Mouse (Mus musculus) ES-CJ7 (cell line): ENCODE results near the gene Pdzd2.

Source experiments
- DNase-seq: peaks from one replicate; pipeline ENCODE4 v3.0.0; 2011; ENCODE audit warnings: low read depth, low spot score

Pdzd2 gene

DNA sequence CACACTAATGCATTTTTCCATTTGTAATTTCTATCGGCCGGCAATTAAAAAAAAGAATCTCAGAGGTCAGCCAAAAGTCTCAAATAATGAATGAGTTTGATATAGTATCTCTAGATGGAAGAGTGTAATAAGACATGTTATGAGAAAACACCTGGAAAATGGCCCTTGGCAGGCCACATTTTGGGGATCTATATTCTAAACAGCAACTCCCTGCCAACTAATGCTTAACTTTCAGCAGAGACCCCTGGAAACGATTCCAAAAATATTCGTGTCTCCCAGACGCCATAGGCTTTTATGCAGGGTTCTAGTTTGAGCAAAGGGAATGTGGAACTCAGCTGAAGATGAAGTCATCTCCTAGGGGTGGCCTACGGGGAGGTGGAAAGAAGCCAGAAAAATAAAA lies 197.4 kb downstream of the Pdzd2 start:
- DNase-seq, result no peak

DNA sequence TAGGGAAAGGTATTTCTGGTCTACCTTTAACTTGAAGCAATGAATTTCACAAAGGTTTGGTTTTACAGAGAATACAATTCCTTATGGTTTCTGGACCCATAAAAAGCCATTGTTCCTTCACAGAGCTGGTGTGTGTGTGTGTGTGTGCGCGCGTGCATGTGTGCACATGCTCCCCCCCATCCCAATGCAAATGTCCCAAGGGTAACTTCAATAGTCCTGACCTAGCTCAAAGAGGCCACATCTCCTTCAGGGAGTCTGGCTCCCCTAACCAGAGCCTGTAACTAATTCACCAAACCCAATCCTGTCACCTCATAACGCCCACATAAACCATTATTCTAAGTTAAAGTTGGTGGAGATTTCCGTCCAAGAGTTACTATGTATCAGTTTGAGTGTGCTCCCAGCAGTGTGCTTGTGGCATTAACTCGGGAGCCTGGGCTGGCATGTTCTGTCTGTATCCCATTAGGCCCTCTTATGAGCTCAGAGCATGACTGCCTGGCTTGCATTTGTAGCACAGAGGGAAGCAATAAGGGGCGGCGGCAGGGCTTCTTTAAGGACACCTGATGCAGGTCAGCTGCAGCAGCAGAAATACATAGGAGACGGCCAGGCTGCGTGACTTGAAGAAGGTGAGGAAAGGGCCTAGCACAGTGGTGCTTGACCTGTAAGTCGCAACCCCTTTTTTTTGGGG lies 200.0 kb downstream of the Pdzd2 start:
- DNase-seq, result no peak

DNA sequence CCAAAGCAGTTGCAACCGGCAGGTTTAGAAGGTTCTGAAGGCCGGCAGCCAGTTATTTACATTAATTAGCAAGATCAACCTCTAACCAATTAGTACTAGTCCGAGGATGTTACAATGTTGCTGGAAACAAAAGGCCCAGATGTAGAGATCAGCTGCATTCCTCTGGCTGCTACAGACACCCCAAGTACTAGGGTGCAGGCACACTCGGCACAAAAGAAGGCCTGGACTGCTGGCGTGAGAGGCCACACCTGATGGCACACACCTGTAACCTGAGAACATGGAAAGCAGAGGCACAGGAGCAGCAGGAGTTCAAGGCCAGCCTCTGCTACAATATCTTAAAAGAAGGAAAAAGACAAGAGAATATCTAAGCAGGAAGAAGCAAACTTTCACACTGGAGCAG lies 206.5 kb downstream of the Pdzd2 start:
- DNase-seq, result peak; percentile 75

DNA sequence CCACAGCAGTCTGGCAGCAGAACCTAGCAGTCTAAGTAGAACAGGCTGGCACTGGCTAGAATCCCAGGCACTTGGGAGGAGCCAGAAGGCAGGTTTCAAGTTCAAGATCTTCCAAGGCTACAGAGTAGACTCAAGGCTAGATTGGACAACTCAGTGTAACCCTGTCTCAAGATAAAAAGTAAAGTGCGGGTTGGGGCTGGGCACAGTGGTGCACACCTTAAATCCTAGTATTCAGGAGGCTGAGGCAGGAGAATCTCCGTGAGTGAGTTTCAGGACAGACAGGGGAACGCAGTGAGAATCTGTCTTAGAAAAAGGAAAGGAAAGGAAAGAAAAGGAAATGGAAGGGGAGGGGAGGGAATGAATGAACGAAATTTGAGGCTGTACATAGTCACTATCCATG lies 207.2 kb downstream of the Pdzd2 start:
- no peak for DNase-seq

DNA sequence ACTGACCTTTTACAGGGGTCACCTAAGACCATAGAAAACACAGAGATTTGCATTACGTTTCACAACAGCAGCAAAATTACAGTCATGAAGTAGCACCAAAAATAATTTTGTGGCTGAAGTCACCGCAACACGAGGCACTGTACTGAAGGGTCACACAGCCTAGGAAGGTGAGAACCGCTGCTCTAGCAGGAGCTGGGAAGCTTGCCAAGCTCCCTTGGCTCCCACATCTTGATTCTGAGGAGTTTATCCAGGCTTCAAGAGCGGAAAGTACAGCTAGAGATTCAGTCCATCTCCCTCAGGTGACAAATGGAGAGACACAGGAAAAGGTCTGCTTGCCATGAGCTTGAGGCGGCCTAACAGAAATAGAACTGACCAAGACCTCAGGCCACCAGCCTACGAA lies 216.9 kb downstream of the Pdzd2 start:
- DNase-seq, result no peak

DNA sequence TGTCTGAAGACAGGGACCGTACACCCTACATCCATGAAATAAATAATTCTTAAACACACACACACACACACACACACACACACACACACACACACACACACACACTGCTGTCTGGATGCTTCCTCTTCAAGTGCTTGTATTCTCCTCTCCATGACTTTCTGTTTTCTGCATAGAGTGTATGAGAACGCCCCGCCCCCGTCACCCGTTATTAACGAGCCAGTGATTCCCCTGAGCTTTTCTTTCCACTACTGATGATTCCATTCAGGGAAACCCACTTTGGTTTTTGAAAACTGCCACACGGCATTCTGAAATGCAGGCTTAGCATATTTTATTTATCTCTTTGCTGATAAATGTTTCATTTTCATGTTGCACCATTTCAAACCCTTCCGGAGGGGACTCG lies 219.4 kb downstream of the Pdzd2 start:
- DNase-seq, result no peak

DNA sequence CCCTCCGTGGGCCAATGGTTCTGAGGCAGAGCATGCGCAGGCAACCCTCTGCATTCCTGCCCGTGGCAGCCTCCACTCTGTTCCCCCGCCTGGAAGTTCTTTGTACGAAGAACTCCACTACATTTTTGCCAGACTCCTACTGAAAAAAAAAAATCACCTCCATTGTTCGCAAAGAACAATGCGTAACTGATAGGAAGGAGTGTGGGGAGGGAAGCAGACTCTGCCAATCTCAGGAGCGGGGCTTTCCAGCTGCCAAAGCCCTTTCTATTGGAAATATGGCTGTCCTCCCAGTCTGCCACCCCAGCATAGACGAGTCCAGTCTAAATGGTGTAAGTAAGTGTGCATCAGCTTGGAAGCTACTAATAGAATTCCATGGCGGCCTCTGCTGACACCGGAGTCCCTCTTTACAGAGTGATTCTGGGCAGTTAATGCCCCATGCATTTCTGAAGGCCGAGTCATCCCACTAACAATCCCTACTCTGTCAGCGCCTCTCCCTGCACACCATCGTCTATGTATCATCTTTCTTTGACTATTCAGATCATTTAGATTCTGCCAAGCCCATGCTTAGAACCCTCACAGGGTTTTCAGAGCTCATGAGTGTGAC lies 221.3 kb downstream of the Pdzd2 start:
- no peak for DNase-seq

DNA sequence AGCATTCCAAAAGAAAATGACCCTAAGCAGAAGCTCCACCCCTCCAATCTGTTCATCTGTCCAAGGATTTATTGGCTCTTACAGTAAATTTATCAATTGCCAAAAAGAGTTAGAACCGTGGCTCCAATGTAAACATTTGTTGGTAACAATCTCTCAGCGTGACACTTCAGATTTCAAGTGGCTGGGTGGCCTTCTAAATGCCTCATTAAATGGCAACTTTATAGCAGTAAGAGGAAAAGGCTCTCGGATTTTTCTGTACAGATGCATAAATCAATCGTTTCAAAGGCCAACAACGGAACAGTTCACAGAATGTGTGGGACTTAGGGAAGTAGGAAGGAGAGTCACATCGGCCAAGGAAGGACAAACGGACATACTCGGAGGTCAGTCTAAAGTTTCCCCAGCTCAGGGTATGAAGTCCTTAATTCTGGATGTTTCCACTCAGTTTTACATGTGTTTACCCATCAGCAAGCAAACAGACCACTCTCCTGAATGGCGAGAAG lies 222.4 kb downstream of the Pdzd2 start:
- DNase-seq, result no peak

DNA sequence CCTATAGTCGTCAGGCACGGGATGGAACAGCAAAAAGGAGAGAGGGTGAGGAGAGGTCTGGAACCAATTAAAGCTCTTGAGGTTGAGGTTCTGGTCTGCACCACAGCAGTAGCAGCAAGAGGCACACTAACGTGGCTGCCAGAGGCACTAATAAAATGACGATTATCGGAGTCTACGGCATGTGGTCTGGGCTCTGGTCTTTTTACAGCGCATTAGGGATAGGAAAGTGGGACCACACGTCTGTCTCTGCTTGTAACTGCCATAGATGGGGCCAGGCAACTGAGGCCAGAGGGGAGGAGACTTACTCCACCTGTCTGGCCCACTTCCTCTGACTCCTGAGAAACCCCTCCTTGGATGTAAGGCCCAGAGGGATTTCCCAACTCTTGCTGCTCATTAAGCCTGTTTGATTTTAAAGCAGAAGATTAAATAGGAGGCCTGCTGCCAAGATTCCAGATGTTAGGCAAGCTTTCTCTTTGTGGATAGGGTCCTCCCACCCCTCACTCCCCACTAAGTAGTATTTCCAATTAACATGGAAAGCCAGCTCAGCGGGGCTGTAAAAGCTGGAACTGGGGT lies 224.4 kb downstream of the Pdzd2 start:
- DNase-seq, result no peak

DNA sequence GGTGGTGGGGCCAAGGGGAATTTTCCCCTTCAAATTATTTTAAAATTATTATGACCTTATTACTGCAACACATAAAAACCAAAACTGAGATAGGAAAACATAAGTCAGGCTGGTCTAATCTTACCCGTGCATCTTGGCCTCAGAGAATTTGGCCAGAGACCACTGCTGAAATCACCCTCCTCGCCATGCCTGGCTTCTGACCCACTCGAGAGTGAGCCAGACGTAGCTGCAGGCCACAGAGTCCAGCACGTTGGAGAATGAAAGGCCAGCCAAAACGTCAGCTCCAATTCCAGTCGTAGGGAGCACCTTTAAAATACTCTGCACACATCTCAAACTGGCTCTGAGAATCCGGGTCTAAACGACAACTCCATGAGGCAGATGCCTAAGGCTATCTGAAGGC lies 226.2 kb downstream of the Pdzd2 start:
- no peak for DNase-seq

DNA sequence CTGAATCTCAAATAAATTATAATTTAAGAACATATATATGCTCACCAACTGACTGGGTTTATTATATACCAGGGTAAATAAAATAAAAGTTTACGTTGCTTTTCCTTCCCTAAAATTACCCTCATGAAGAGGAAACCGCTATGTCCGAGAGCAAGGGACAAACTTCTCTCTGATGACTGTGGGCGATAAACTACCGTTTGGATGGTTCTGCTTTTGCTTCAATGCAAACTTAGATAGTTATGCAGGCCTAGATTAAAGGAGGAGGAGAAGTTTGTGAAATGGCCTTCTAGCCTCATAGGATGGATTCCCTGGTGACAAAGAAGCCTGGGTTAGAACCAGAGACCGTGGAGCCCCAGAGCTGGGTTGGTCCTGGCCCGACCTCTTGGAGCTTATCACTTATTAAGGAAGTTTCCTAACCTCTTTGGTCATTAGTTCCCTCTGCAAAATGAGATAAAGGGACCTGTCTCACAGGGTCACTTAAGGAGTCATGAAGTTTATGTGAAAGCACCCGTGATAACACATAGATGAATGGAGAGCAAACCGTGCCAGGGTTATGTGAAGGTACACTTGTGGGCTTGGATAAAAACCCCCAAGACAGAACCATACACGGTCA lies 230.9 kb downstream of the Pdzd2 start:
- DNase-seq, result no peak

DNA sequence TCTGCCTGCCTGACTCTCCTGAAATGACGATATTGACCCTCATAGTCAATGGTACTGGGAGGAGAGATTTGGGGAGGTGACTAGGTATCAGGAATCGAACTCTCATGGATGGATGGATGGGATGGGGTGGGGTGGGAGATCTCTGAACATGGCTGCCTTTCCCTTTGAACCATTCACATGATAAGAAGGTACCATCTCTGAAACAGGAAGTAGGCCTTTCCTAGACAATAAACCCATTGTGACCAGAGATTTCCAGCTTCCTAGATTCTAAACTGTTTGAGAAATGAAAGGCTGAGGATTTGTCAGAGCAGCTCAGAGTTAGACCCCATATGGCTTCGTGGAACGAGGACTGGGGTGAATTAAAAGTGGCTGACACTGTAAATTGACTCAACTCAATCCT lies 232.2 kb downstream of the Pdzd2 start:
- DNase-seq, result peak; percentile 65

DNA sequence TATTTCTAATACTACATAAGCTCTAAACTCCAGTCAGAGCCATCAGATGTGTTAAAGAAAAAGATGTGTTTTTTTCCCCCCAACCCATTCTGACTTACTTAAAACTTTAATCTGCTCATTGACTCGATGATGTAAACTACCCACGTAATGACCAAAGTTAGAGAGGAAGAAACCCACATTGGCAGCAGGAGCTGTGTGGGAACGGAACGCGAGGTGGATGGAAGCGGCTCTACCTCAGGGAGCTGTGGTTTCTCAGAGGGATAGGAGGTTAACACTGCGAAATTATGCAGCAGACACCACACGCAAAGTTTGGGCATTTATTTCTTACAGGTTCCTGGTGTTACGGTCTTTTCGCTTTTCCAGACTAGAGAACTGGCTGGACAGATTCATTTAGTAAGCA lies 233.2 kb downstream of the Pdzd2 start:
- no peak for DNase-seq

DNA sequence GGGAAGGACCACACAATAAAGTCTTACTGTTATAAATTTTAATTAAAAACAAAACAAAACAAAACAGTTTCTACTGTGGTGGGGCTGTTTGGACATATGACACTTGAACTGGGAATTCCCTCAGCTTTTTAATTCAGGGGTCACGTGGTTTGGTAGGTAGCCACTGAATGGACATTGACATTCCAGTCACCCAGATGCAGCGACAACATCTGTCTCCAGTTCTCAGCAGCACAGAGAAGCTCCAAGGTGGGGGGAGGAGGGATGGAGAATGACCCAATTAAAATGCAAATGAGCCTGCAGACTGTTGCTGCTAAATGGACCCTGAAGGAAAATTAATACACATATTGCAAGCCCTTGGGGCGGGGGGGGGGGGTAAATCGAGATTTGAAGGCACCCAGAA lies 233.6 kb downstream of the Pdzd2 start:
- no peak for DNase-seq

DNA sequence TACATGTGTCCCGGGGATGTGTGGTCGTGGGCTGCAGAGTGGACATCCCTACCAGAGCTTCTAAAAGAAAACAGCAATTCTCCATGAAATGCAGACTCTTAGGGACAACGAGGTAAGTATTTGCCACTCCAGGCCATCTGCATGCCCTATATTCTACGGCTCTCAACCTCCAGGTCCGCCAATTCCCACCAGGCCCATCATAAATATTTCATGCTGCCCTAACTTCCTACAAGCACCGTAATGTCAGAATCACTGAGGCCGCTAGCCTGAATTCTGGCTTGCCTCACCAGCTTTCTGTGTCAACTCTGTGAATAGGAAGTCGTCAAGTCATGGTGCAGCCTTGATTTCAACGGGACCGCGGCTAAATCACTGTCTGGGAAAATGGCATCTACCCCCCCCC lies 234.2 kb downstream of the Pdzd2 start:
- no peak for DNase-seq

DNA sequence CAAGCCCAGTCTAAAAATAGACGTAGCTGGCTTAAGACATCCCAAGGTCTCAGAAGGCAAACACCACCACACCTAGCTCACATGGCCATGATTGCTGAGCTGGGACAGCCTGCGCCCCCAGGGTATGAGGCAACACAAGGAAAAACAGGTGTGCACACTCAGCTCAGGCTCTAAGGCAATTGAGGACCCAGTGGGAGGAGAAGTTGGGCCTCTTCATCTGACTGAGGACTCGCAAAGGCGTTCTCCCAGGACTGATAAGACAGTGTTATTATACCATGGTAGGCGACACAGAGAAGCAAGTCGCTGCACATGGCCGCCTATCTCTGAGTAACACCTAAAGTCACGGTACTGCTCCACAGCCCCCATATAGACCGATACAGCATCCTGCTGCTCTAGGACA lies 235.8 kb downstream of the Pdzd2 start:
- DNase-seq, result peak; percentile 62

DNA sequence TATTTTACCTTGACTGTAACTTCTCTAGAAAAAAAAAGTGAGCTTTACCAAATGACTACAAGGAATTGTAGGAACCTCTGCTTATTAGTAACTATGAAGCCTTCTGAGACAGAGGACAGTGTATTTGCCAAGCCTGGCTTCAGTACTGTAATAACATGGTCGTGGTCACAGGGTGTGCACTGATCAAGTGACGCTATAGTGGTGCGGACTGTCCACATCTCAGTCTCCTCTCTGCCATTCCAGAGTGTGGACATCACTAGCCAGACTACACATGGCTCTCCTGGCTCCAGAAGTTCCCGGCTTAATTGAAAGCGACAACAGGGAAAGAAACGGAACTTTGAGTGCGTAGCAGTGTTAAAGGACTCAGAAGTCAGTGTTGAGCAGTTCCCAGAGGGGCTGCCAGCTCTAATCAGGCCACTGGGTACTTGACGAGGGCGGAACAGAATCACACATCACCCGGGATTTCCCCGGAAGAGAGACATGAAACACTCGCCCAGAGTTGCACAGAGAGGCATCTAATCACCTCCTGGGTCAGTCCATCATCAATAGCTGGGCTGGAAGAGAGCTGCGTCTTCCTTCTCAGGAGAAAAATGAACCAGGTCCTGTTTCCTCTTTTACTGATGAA lies 237.7 kb downstream of the Pdzd2 start:
- no peak for DNase-seq

DNA sequence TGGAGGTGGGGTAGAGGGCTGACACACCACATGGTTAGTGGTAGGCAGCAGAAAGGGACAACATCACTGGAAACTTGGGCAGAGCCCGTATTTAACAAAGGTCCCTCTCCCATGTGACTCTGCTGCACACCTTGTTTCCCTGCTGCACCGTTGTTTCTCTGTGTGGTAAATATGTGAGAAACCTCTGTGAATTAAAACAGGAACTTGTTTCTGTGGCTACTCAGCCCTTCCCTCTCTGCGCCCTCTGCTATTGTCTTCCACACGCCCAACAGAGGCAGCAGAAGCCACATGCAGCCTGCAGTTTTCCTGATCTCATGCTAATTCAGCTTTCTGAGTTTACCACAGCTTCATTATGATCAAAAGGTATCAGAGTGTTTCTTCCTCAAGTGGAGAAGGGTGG lies 239.1 kb downstream of the Pdzd2 start:
- no peak for DNase-seq

DNA sequence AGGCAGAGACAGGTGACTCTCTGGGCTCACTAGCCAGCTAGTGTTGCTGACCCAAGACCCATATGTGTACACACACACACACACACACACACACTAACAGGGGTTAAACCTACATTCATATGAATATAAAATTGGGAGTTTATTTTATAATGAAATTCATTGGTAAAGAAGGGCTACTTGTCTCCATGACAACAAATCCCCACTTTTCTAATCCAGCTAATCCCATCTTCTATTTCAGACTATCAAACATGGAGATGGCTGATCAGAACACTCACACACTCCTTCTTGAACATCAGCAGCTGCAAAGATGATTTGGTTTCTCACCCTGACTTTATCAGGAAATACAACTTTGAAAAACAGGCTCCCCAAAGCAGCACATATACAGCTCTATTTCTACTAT lies 245.6 kb downstream of the Pdzd2 start:
- DNase-seq, result no peak

DNA sequence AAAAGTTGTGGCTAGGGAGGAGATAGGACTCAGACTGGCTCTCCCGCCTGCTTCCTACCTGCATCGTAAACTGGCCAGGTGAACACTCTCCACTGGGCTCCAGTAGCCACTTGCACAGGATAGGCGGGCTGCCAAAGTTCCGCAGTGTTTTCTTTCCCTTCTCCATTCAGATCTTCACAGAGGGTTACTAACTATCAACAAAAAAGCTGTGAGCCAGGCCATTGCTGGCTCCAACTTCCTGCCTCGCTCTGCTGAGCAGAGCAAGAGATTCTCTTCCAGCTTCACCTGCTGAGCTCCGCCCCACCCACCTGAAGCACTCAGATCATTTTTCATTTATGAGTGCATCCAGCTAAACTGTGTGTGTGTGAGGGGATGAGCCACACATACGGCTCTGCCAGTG lies 246.5 kb downstream of the Pdzd2 start:
- no peak for DNase-seq

DNA sequence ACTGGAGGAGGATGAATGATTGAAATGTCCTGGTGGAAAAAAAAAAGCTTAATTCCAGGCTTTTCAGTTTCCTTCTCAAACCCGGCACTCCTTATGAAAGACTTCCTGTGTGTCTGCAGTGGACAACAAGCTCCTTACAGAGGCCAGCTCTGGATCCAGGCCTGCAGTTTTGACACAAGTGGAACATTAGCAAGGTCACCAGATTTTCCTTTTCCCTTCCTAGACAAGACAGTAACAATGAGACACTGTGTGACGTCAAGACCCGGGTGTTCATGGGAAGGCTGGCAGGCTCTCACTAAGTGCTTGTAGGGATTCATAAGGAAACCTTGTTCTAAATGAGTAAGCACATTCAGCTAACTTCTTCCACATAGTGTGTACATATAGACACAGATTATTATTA lies 248.8 kb downstream of the Pdzd2 start:
- no peak for DNase-seq

DNA sequence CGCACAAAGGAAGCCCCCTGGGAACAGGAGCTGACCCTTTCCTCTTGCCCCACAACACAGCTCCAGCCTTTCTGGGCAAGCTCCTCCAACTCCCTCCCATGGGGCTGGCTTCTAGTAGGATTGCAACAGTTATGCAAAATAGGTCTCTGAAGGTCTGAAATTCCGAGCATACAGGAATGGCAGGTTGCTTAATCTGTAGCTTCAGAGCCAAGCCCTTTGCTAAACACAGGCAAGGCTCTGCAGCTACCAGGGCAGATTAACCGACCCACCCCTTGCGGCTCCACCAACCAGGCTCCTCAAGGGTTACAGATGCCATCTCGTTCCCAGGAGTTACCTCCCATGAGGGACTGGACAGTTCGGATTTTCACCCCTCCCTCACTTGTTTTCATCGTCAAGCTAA lies 249.2 kb downstream of the Pdzd2 start:
- DNase-seq, result peak; percentile 63
